Mouse (Mus musculus) liver, embryonic 14.5 days (tissue): ENCODE measurements around the gene Vars. TPM values are rescaled to one million over a fixed set of nuclear protein-coding genes. Genes with fewer than 3 reads are reported as not detected.
A peak's percentile ranks its signal among the peaks of the same experiment; 100 is the strongest.

ENCODE experiments used
- ATAC-seq: fragments of 200-750 bp; cut with Nextera tagmentation; 2 replicates; pipeline ENCODE4 v1.8.0; 2017; ENCODE audit warnings: moderate number of reproducible peaks, mild to moderate bottlenecking, moderate library complexity; ENCODE audit not compliant: insufficient read depth
- DNase-seq, 3 experiments: peaks; one replicate each; pipeline ENCODE4 v3.0.0-alpha.2; 2012 to 2013; ENCODE audit warnings: low read depth in 3 of 3, low spot score in 3 of 3
- H3K27ac ChIP-seq: fragments of 300-500 bp; sonication (generic); 2 replicates; pipeline ENCODE4 v1.5.1; 2014; ENCODE audit warnings: moderate library complexity, mild to moderate bottlenecking, control low read depth, inconsistent platforms
- H3K27me3 ChIP-seq: fragments of 300-500 bp; sonication (generic); 2 replicates; pipeline ENCODE4 v1.6.1; 2014; ENCODE audit warnings: mild to moderate bottlenecking, low read length, moderate library complexity; ENCODE audit not compliant: control insufficient read depth, insufficient read depth
- H3K36me3 ChIP-seq: fragments of 300-500 bp; sonication (generic); replicated peaks from 2 replicates; pipeline ENCODE4 v1.6.1; 2014; ENCODE audit warnings: low read depth; ENCODE audit not compliant: control insufficient read depth, insufficient read depth
- H3K4me1 ChIP-seq, 2 experiments: fragments of 200-500 bp in 1 of 2; fragments of 300-500 bp in 1 of 2; sonication (generic) in 1 of 2; replicated peaks; 2 replicates each; pipeline ENCODE4 v1.6.1; 2012 to 2014; ENCODE audit warnings: antibody characterized with exemption in 1 of 2, inconsistent platforms in 1 of 2, low read length in 1 of 2; ENCODE audit not compliant: control insufficient read depth in 2 of 2, insufficient read depth in 2 of 2
- H3K4me2 ChIP-seq: fragments of 300-500 bp; sonication (generic); 2 replicates; pipeline ENCODE4 v1.6.1; 2014; ENCODE audit warnings: low read depth, mild to moderate bottlenecking, control low read depth, moderate library complexity
- H3K4me3 ChIP-seq, 2 experiments: fragments of 200-500 bp in 1 of 2; fragments of 300-500 bp in 1 of 2; sonication (generic) in 1 of 2; 2 replicates each; pipeline ENCODE4 v1.5.1; 2012 to 2014; ENCODE audit warnings: low read depth in 2 of 2, low read length in 2 of 2, mild to moderate bottlenecking in 2 of 2, control low read depth in 1 of 2, inconsistent platforms in 1 of 2, moderate library complexity in 1 of 2; ENCODE audit not compliant: insufficient read depth in 1 of 2
- H3K9ac ChIP-seq: fragments of 300-500 bp; sonication (generic); replicated peaks from 2 replicates; pipeline ENCODE4 v1.6.1; 2014; ENCODE audit warnings: mild to moderate bottlenecking, control low read depth, moderate library complexity
- H3K9me3 ChIP-seq: fragments of 300-500 bp; sonication (generic); 2 replicates; pipeline ENCODE4 v1.6.1; 2016; ENCODE audit warnings: low read length, mixed read lengths; ENCODE audit not compliant: control insufficient read depth
- CTCF ChIP-seq: IDR thresholded peaks from 2 replicates; pipeline ENCODE4 v1.5.1; 2016; ENCODE audit warnings: antibody characterized with exemption, low read depth, control low read depth
- EP300 ChIP-seq: IDR thresholded peaks from 2 replicates; pipeline ENCODE4 v1.6.1; 2016; ENCODE audit warnings: antibody characterized with exemption, low read depth
- WGBS: fragments of 180-500 bp; shearing (Covaris S2); extraction: QIAGEN DNeasy Blood & Tissue Kit; methylation state at CpG from one replicate; pipeline ENCODE4 v1.1.7; 2014; ENCODE audit not compliant: insufficient replicate concordance; 5-methylcytosine and 5-hydroxymethylcytosine counted together
- polyA plus RNA-seq, 2 experiments: library from polyadenylated mRNA; depleted of rRNA in 1 of 2; stranded (reverse) in 1 of 2; unstranded in 1 of 2; fragments of >200 nt; fragmentation: Nextera tagmentation in 1 of 2; extraction: Ambion mirVana in 1 of 2; gene quantifications; 2 replicates each; pipeline versions ENCODE4 v1.2.1 to v1.2.3; 2012 to 2014

The Vars gene
- polyA plus RNA-seq, 2 experiments = 61.7 to 67.6 TPM

GRCm38 (mm10) chr17:34959881-34960515, 40.8 kb upstream of the Vars start:
- H3K9ac ChIP-seq = peak overlapping the region; percentile 52
- H3K9me3 ChIP-seq = no peaks in the 10 kb centered on the region
- H3K36me3 ChIP-seq = no peaks in the 10 kb centered on the region
- peaks cover 17% of the 10 kb centered on the region for H3K27me3 ChIP-seq
- 5% methylated on average over 12 of the region's 12 CpGs for WGBS
- H3K4me3 ChIP-seq = peak overlapping the region; percentile 25 to 51
- peak; percentile 45; the same call in 1 of the 2 replicates for ATAC-seq
- DNase-seq = no peak
- peaks cover 9 to 10% of the 10 kb centered on the region in 2 experiments for H3K4me1 ChIP-seq
- peak overlapping the region; percentile 2 for H3K27ac ChIP-seq
- H3K4me2 ChIP-seq = peak overlapping the region; percentile 82
- TF ChIP-seq CTCF (no peak), EP300 (no peak)

- Histone ChIP-seq H3K9ac (no peak overlapping the region), H3K27me3 (peaks cover 17% of the 10 kb centered on the region), H3K4me1 (peaks cover 9 to 10% of the 10 kb centered on the region in 2 experiments), H3K27ac (no peak overlapping the region), H3K4me3 (no peak overlapping the region), H3K36me3 (no peaks in the 10 kb centered on the region), H3K9me3 (no peaks in the 10 kb centered on the region), H3K4me2 (no peak overlapping the region; the same call in none of the 2 replicates)
- no peak for TF ChIP-seq EP300
- TF ChIP-seq CTCF = no peak
- ATAC-seq (no peak), DNase-seq (no peak)
Measured at GRCm38 (mm10) chr17:34960702-34961493, 39.9 kb upstream of the Vars start.

- H3K4me3 ChIP-seq = no peak overlapping the region
- no peak overlapping the region for H3K9ac ChIP-seq
- H3K27ac ChIP-seq = no peak overlapping the region
- H3K4me1 ChIP-seq = peaks cover 9 to 10% of the 10 kb centered on the region in 2 experiments
- no peaks in the 10 kb centered on the region for H3K9me3 ChIP-seq
- ATAC-seq = no peak
- no peak overlapping the region for H3K4me2 ChIP-seq
- H3K36me3 ChIP-seq = no peaks in the 10 kb centered on the region
- TF ChIP-seq EP300 (no peak), CTCF (no peak)
- DNase-seq = no peak
- H3K27me3 ChIP-seq = peaks cover 14% of the 10 kb centered on the region
- 13% methylated on average over 3 of the region's 3 CpGs for WGBS
Measured at GRCm38 (mm10) chr17:34962125-34962524, 38.7 kb upstream of the Vars start.

- ATAC-seq = no peak
- H3K4me1 ChIP-seq = peaks cover 9 to 10% of the 10 kb centered on the region in 2 experiments
- no peak for DNase-seq
- no peak overlapping the region for H3K27ac ChIP-seq
- H3K36me3 ChIP-seq = no peaks in the 10 kb centered on the region
- H3K9me3 ChIP-seq = no peaks in the 10 kb centered on the region
- H3K27me3 ChIP-seq = peaks cover 12% of the 10 kb centered on the region
- no peak for TF ChIP-seq EP300
- TF ChIP-seq CTCF = no peak
- no peak overlapping the region for H3K9ac ChIP-seq
- H3K4me2 ChIP-seq = no peak overlapping the region
- no peak overlapping the region for H3K4me3 ChIP-seq
- 38% methylated on average over 1 of the region's 1 CpGs for WGBS
Measured at GRCm38 (mm10) chr17:34962841-34963240, 37.9 kb upstream of the Vars start.

- DNase-seq (no peak), ATAC-seq (no peak)
- H3K36me3 ChIP-seq = no peaks in the 10 kb centered on the region
- H3K4me3 ChIP-seq = no peak overlapping the region
- TF ChIP-seq CTCF (no peak), EP300 (no peak)
- no peaks in the 10 kb centered on the region for H3K9me3 ChIP-seq
- peaks cover 28% of the 10 kb centered on the region for H3K27me3 ChIP-seq
- no peak overlapping the region for H3K9ac ChIP-seq
- peaks cover 7% of the 10 kb centered on the region in 2 experiments for H3K4me1 ChIP-seq
- no peak overlapping the region for H3K27ac ChIP-seq
- WGBS = 35% methylated on average over 1 of the region's 1 CpGs
- H3K4me2 ChIP-seq = no peak overlapping the region
Measured at GRCm38 (mm10) chr17:34964640-34965049, 36.1 kb upstream of the Vars start.
